Mouse (Mus musculus) midbrain, embryonic 16.5 days (tissue): Measurements from ENCODE around the gene Zbtb40. TPM values are rescaled to one million over a fixed set of nuclear protein-coding genes. Genes with fewer than 3 reads are reported as not detected.

Experiments used
- ATAC-seq: fragments of 200-750 bp; cut with Nextera tagmentation; 2 replicates; pipeline ENCODE4 v1.8.0; 2017; ENCODE audit warnings: moderate TSS enrichment
- H3K27ac ChIP-seq: fragments of 300-500 bp; sonication (generic); 2 replicates; pipeline ENCODE4 v1.5.1; 2014; ENCODE audit warnings: mild to moderate bottlenecking, low read length, mixed read lengths
- H3K27me3 ChIP-seq: fragments of 300-500 bp; sonication (generic); 2 replicates; pipeline ENCODE4 v1.6.1; 2014; ENCODE audit warnings: low read depth, low read length, mixed read lengths; ENCODE audit not compliant: control insufficient read depth, insufficient read depth
- H3K36me3 ChIP-seq: fragments of 300-500 bp; sonication (generic); 2 replicates; pipeline ENCODE4 v1.6.1; 2014; ENCODE audit warnings: mild to moderate bottlenecking, low read length, moderate library complexity, mixed read lengths; ENCODE audit not compliant: control insufficient read depth, insufficient read depth
- H3K4me1 ChIP-seq: fragments of 300-500 bp; sonication (generic); 2 replicates; pipeline ENCODE4 v1.6.1; 2014; ENCODE audit warnings: mild to moderate bottlenecking, low read length, mixed read lengths; ENCODE audit not compliant: control insufficient read depth, insufficient read depth
- H3K4me2 ChIP-seq: fragments of 300-500 bp; sonication (generic); 2 replicates; pipeline ENCODE4 v1.6.1; 2014; ENCODE audit warnings: mild to moderate bottlenecking, low read length, mixed read lengths
- H3K4me3 ChIP-seq: fragments of 300-500 bp; sonication (generic); 2 replicates; pipeline ENCODE4 v1.5.1; 2014; ENCODE audit warnings: low read depth, mild to moderate bottlenecking, low read length, moderate library complexity, mixed read lengths
- H3K9ac ChIP-seq: fragments of 300-500 bp; sonication (generic); 2 replicates; pipeline ENCODE4 v1.6.1; 2014; ENCODE audit warnings: low read depth, low read length, mixed read lengths
- H3K9me3 ChIP-seq: fragments of 300-500 bp; sonication (generic); replicated peaks from 2 replicates; pipeline ENCODE4 v1.6.1; 2014; ENCODE audit warnings: mild to moderate bottlenecking, low read length, mixed read lengths; ENCODE audit not compliant: control insufficient read depth, poor library complexity, severe bottlenecking
- WGBS: fragments of 180-500 bp; shearing (Covaris S2); extraction: QIAGEN DNeasy Blood & Tissue Kit; methylation state at CpG from one replicate; pipeline ENCODE4 v1.1.7; 2014; 5-methylcytosine and 5-hydroxymethylcytosine counted together
- polyA plus RNA-seq: library from polyadenylated mRNA; unstranded; fragments of >200 nt; fragmentation: Nextera tagmentation; extraction: Ambion mirVana; gene quantifications from 2 replicates; pipeline ENCODE4 v1.2.1, GENCODE M21; 2015

Zbtb40 gene
- polyA plus RNA-seq, 1 experiment from 2014 or later, result 3.6 TPM

- WGBS, result 72% methylated on average over 9 of the region's 9 CpGs
- Histone ChIP-seq H3K36me3 (no peaks in the 10 kb centered on the region), H3K4me2 (no peak overlapping the region), H3K27ac (no peak overlapping the region), H3K9ac (no peak overlapping the region), H3K4me1 (peaks cover 18% of the 10 kb centered on the region), H3K4me3 (no peak overlapping the region), H3K27me3 (peaks cover 36% of the 10 kb centered on the region), H3K9me3 (no peaks in the 10 kb centered on the region)
- no peak for ATAC-seq
These were observed 88.0 kb downstream of the Zbtb40 start for GRCm38 (mm10) chr4:136960581-136960980.

DNA sequence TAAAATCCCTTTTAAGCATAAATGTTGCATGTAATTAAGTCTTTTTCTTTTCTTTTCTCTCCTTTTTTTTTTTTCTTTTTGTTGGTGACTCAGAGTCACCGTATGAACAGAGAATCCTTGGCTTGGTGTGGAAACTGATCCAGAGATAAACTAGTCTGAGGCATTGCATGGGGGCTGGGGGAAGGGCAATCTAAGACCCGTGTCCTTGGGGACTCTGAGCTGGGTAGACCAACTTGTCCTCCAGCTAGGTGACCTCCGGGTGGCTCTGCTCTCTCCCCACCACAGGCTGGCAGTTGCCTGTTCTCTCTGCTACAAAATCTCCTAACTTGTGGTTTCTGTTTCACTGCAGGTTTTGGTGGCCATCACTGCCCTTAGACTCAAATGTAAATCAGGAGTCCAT, 88.5 kb downstream of the Zbtb40 start:
- peaks cover 41% of the 10 kb centered on the region for H3K27me3 ChIP-seq

GRCm38 (mm10) chr4:136956751-136957446, 91.7 kb downstream of the Zbtb40 start, which contains the start of gene Epha8:
Gene Epha8, minus strand, starts transcription at chr4:136956816.
- Histone ChIP-seq H3K9me3 (no peaks in the 10 kb centered on the region), H3K9ac (peak within 1 kb of the TSS; percentile 78), H3K36me3 (no peaks in the 10 kb centered on the region), H3K27ac (peak within 1 kb of the TSS; percentile 47; the same call in 1 of the 2 replicates), H3K4me1 (peaks cover 25% of the 10 kb centered on the region), H3K4me3 (peak within 1 kb of the TSS; percentile 67), H3K4me2 (peak within 1 kb of the TSS; percentile 94), H3K27me3 (peaks cover 61% of the 10 kb centered on the region)
- ATAC-seq, result peak; percentile 44; the same call in 1 of the 2 replicates
- 3% methylated on average over 27 of the region's 75 CpGs for WGBS

More for the DNA sequence above, 88.5 kb downstream of the Zbtb40 start:
- no peak for ATAC-seq
- Histone ChIP-seq H3K4me2 (no peak overlapping the region), H3K4me1 (peaks cover 21% of the 10 kb centered on the region), H3K27ac (no peak overlapping the region), H3K4me3 (no peak overlapping the region), H3K9me3 (no peaks in the 10 kb centered on the region), H3K36me3 (no peaks in the 10 kb centered on the region), H3K9ac (no peak overlapping the region)
- WGBS, result 56% methylated on average over 3 of the region's 3 CpGs

DNA sequence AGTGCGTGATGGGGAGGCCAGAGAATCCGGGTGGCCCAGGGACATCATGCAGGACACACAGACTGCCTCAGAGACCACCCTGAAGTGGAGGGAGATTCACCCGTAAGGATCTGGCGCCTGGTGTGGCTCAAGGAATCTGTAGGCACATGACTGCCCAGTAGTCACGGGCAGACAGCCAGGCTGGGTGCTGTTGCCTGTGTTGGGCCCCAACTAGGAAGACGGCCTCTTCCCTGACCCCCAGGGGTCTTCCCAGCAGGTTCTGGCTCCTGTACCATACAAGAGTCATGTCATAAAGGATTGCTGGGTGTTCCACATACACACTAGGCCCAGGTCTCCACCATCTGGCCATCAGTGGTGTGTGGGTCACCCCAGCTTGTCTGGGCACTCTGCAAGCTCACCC, 94.0 kb downstream of the Zbtb40 start:
- Histone ChIP-seq H3K4me3 (peak overlapping the region; percentile 67), H3K4me2 (peak overlapping the region; percentile 94), H3K9ac (peak overlapping the region; percentile 38; the same call in 1 of the 2 replicates), H3K27me3 (peaks cover 71% of the 10 kb centered on the region), H3K27ac (no peak overlapping the region), H3K9me3 (no peaks in the 10 kb centered on the region), H3K36me3 (no peaks in the 10 kb centered on the region), H3K4me1 (peaks cover 28% of the 10 kb centered on the region)
- 65% methylated on average over 6 of the region's 6 CpGs for WGBS
- no peak for ATAC-seq

GRCm38 (mm10) chr4:136949266-136949989, 99.2 kb downstream of the Zbtb40 start:
- no peak overlapping the region for H3K27ac ChIP-seq
- WGBS, result 32% methylated on average over 10 of the region's 10 CpGs
- no peak for ATAC-seq
- no peak overlapping the region for H3K9ac ChIP-seq
- H3K36me3 ChIP-seq, result no peaks in the 10 kb centered on the region
- peaks cover 32% of the 10 kb centered on the region for H3K27me3 ChIP-seq
- H3K4me1 ChIP-seq, result peaks cover 10% of the 10 kb centered on the region
- H3K9me3 ChIP-seq, result no peaks in the 10 kb centered on the region
- H3K4me3 ChIP-seq, result no peak overlapping the region
- no peak overlapping the region for H3K4me2 ChIP-seq

GRCm38 (mm10) chr4:136945397-136945796, 103.2 kb downstream of the Zbtb40 start:
- ATAC-seq, result no peak
- Histone ChIP-seq H3K27me3 (peaks cover 8% of the 10 kb centered on the region), H3K4me3 (no peak overlapping the region), H3K36me3 (no peaks in the 10 kb centered on the region), H3K9me3 (no peaks in the 10 kb centered on the region), H3K4me1 (peaks cover 20% of the 10 kb centered on the region), H3K27ac (no peak overlapping the region), H3K4me2 (no peak overlapping the region), H3K9ac (no peak overlapping the region)
- WGBS, result 67% methylated on average over 17 of the region's 17 CpGs

- H3K27ac ChIP-seq, result no peak overlapping the region
These were observed 103.8 kb downstream of the Zbtb40 start for GRCm38 (mm10) chr4:136944558-136945350.

DNA sequence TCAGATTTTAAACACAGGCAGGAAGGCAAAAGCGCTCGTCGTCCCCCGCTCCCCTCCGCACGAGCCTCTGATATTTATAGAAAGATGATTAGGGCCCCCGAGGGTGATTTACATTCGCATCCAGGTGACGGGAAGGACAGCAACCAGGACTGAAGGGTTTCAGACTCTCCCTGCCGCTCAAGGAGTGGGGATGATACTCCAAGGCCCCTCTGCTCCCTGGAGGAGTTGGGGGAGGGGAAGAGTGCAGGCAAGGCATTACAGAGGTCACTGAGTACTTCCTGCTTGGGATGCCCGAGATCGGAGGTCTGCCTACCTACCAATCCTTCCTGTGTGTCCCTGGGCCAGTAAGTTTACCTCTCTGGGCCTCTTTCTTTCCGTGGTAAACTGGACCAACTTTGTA, 105.4 kb downstream of the Zbtb40 start:
- H3K9ac ChIP-seq, result peak overlapping the region; percentile 46; the same call in 1 of the 2 replicates
- no peaks in the 10 kb centered on the region; the same call in none of the 2 replicates for H3K27me3 ChIP-seq
- WGBS, result 23% methylated on average over 13 of the region's 13 CpGs
- no peak for ATAC-seq
- no peaks in the 10 kb centered on the region for H3K36me3 ChIP-seq
- H3K27ac ChIP-seq, result no peak overlapping the region
- peaks cover 16% of the 10 kb centered on the region for H3K4me1 ChIP-seq
- H3K9me3 ChIP-seq, result no peaks in the 10 kb centered on the region
- peak overlapping the region; percentile 30; the same call in 1 of the 2 replicates for H3K4me2 ChIP-seq
- H3K4me3 ChIP-seq, result no peak overlapping the region

More at GRCm38 (mm10) chr4:136944558-136945350, 103.8 kb downstream of the Zbtb40 start:
- Histone ChIP-seq H3K36me3 (no peaks in the 10 kb centered on the region), H3K4me1 (peaks cover 18% of the 10 kb centered on the region), H3K4me3 (no peak overlapping the region), H3K4me2 (no peak overlapping the region), H3K27me3 (peaks cover 1% of the 10 kb centered on the region), H3K9me3 (no peaks in the 10 kb centered on the region), H3K9ac (no peak overlapping the region)
- ATAC-seq, result no peak
- 74% methylated on average over 11 of the region's 11 CpGs for WGBS
